Mouse (Mus musculus): ENCODE measurements around the gene Mllt11. TPM values are rescaled to one million over a fixed set of nuclear protein-coding genes. Genes with fewer than 3 reads are reported as not detected.

Gene Mllt11
- polyA plus RNA-seq, 1 experiment = not detected

- TF ChIP-seq CTCF (IDR thresholded peaks at IDR 0.05; ENCODE audit: insufficient read depth, low read depth, low read length) (no peak), POLR2A (IDR thresholded peaks at IDR 0.05; ENCODE audit: insufficient read depth, low read depth, low read length) (no peak)
- Histone ChIP-seq H3K4me3 (ENCODE audit: insufficient read depth, low read depth, low read length) (no peak overlapping the region), H3K4me1 (ENCODE audit: control insufficient read depth, insufficient read depth, low read length) (peaks cover 11% of the 10 kb centered on the region), H3K27ac (ENCODE audit: insufficient read depth, low read depth, low read length) (no peak overlapping the region)
- 68% methylated on average over 12 of the region's 12 CpGs for WGBS
Measured at GRCm38 (mm10) chr3:95270766-95271364, 38.9 kb upstream of the Mllt11 start.

- Histone ChIP-seq H3K4me3 (ENCODE audit: insufficient read depth, low read depth, low read length) (no peak overlapping the region), H3K27ac (ENCODE audit: insufficient read depth, low read depth, low read length) (no peak overlapping the region), H3K4me1 (ENCODE audit: control insufficient read depth, insufficient read depth, low read length) (peaks cover 11% of the 10 kb centered on the region)
- no peak for TF ChIP-seq CTCF (IDR thresholded peaks at IDR 0.05; ENCODE audit: insufficient read depth, low read depth, low read length)
- WGBS = 51% methylated on average over 5 of the region's 5 CpGs
Measured at GRCm38 (mm10) chr3:95269789-95270188, 37.8 kb upstream of the Mllt11 start.

- H3K4me3 ChIP-seq (ENCODE audit: insufficient read depth, low read depth, low read length) = no peak overlapping the region
- peaks cover 3% of the 10 kb centered on the region; the same call in 1 of the 2 replicates for H3K4me1 ChIP-seq (ENCODE audit: control insufficient read depth, insufficient read depth, low read length)
- H3K27ac ChIP-seq (ENCODE audit: insufficient read depth, low read depth, low read length) = no peak overlapping the region
- TF ChIP-seq POLR2A (IDR thresholded peaks at IDR 0.05; ENCODE audit: insufficient read depth, low read depth, low read length) (no peak), CTCF (IDR thresholded peaks at IDR 0.05; ENCODE audit: insufficient read depth, low read depth, low read length) (no peak)
Measured at GRCm38 (mm10) chr3:95267855-95268254, 35.9 kb upstream of the Mllt11 start.

- Histone ChIP-seq H3K4me1 (ENCODE audit: control insufficient read depth, insufficient read depth, low read length) (0 out of 2 replicates have a peak, but pooled peaks cover 3% of the 10 kb centered on the region), H3K4me3 (ENCODE audit: insufficient read depth, low read depth, low read length) (no peak overlapping the region), H3K27ac (ENCODE audit: insufficient read depth, low read depth, low read length) (no peak overlapping the region)
- TF ChIP-seq CTCF (IDR thresholded peaks at IDR 0.05; ENCODE audit: insufficient read depth, low read depth, low read length) (no peak), POLR2A (IDR thresholded peaks at IDR 0.05; ENCODE audit: insufficient read depth, low read depth, low read length) (no peak)
- 97% methylated on average over 3 of the region's 3 CpGs for WGBS
Measured at GRCm38 (mm10) chr3:95266052-95266451, 34.1 kb upstream of the Mllt11 start.

GRCm38 (mm10) chr3:95264724-95265123 is 32.8 kb upstream of the Mllt11 start:
- Histone ChIP-seq H3K4me1 (ENCODE audit: control insufficient read depth, insufficient read depth, low read length) (no peaks in the 10 kb centered on the region), H3K27ac (ENCODE audit: insufficient read depth, low read depth, low read length) (no peak overlapping the region), H3K4me3 (ENCODE audit: insufficient read depth, low read depth, low read length) (no peak overlapping the region)
- TF ChIP-seq POLR2A (IDR thresholded peaks at IDR 0.05; ENCODE audit: insufficient read depth, low read depth, low read length) (no peak), CTCF (IDR thresholded peaks at IDR 0.05; ENCODE audit: insufficient read depth, low read depth, low read length) (no peak)
- 81% methylated on average over 1 of the region's 1 CpGs for WGBS

GRCm38 (mm10) chr3:95263089-95263739 is 31.2 kb upstream of the Mllt11 start:
- WGBS = 57% methylated on average over 11 of the region's 11 CpGs
- H3K27ac ChIP-seq (ENCODE audit: insufficient read depth, low read depth, low read length) = no peak overlapping the region
- no peak for TF ChIP-seq POLR2A (IDR thresholded peaks at IDR 0.05; ENCODE audit: insufficient read depth, low read depth, low read length)
- TF ChIP-seq CTCF (IDR thresholded peaks at IDR 0.05; ENCODE audit: insufficient read depth, low read depth, low read length) = peak; percentile 53; the same call in 1 of the 2 replicates
- H3K4me3 ChIP-seq (ENCODE audit: insufficient read depth, low read depth, low read length) = no peak overlapping the region
- no peaks in the 10 kb centered on the region for H3K4me1 ChIP-seq (ENCODE audit: control insufficient read depth, insufficient read depth, low read length)

- no peaks in the 10 kb centered on the region for H3K4me1 ChIP-seq (ENCODE audit: control insufficient read depth, insufficient read depth, low read length)
- H3K4me3 ChIP-seq (ENCODE audit: insufficient read depth, low read depth, low read length) = no peak overlapping the region
- 91% methylated on average over 4 of the region's 4 CpGs for WGBS
- no peak overlapping the region for H3K27ac ChIP-seq (ENCODE audit: insufficient read depth, low read depth, low read length)
- no peak for TF ChIP-seq CTCF (IDR thresholded peaks at IDR 0.05; ENCODE audit: insufficient read depth, low read depth, low read length)
- TF ChIP-seq POLR2A (IDR thresholded peaks at IDR 0.05; ENCODE audit: insufficient read depth, low read depth, low read length) = no peak
Measured at GRCm38 (mm10) chr3:95261975-95262374, 30.0 kb upstream of the Mllt11 start.

- TF ChIP-seq POLR2A (IDR thresholded peaks at IDR 0.05; ENCODE audit: insufficient read depth, low read depth, low read length) = no peak
- TF ChIP-seq CTCF (IDR thresholded peaks at IDR 0.05; ENCODE audit: insufficient read depth, low read depth, low read length) = no peak
- H3K4me3 ChIP-seq (ENCODE audit: insufficient read depth, low read depth, low read length) = no peak overlapping the region
- WGBS = 83% methylated on average over 5 of the region's 5 CpGs
- no peaks in the 10 kb centered on the region for H3K4me1 ChIP-seq (ENCODE audit: control insufficient read depth, insufficient read depth, low read length)
- no peak overlapping the region for H3K27ac ChIP-seq (ENCODE audit: insufficient read depth, low read depth, low read length)
Measured at GRCm38 (mm10) chr3:95256931-95257330, 25.0 kb upstream of the Mllt11 start.

GRCm38 (mm10) chr3:95250783-95251424 is 18.9 kb upstream of the Mllt11 start, which contains the start of gene Bnipl:
TSS of gene Bnipl (minus strand) at chr3:95251193.
- no peak within 1 kb of the TSS for H3K4me3 ChIP-seq (ENCODE audit: insufficient read depth, low read depth, low read length)
- no peak for TF ChIP-seq CTCF (IDR thresholded peaks at IDR 0.05; ENCODE audit: insufficient read depth, low read depth, low read length)
- no peak for TF ChIP-seq POLR2A (IDR thresholded peaks at IDR 0.05; ENCODE audit: insufficient read depth, low read depth, low read length)
- no peak within 1 kb of the TSS for H3K27ac ChIP-seq (ENCODE audit: insufficient read depth, low read depth, low read length)
- no peaks in the 10 kb centered on the region for H3K4me1 ChIP-seq (ENCODE audit: control insufficient read depth, insufficient read depth, low read length)
- 63% methylated on average over 7 of the region's 7 CpGs for WGBS
